Mouse (Mus musculus) lung, postnatal 14 days (tissue): ENCODE measurements at regions not wholly inside any gene's neighbourhood (a gene's known extent, or its start where the extent isn't known, plus 50 kb on each side); places are given as distances from the start of the nearest gene placed in this dataset.

ENCODE experiments used
- DNase-seq: peaks from one replicate; pipeline ENCODE4 v3.0.0; 2021

- no peak for DNase-seq
Observed at GRCm38 (mm10) chr15:59214096-59214495, 325.0 kb downstream of the Gm49356 start.

GRCm38 (mm10) chr15:59215239-59215638 is 326.1 kb downstream of the Gm49356 start:
- no peak for DNase-seq

- no peak for DNase-seq
Observed at GRCm38 (mm10) chr15:59217481-59217880, 328.4 kb downstream of the Gm49356 start.

- DNase-seq, result no peak
Observed at GRCm38 (mm10) chr15:59218916-59219315, 329.8 kb downstream of the Gm49356 start.

GRCm38 (mm10) chr15:59225637-59226036 is 336.5 kb downstream of the Gm49356 start:
- no peak for DNase-seq

- DNase-seq, result no peak
Observed at GRCm38 (mm10) chr15:59227293-59227692, 338.2 kb downstream of the Gm49356 start.

- no peak for DNase-seq
Observed at GRCm38 (mm10) chr15:59230536-59230935, 341.4 kb downstream of the Gm49356 start.

GRCm38 (mm10) chr15:59231703-59232102 is 342.6 kb downstream of the Gm49356 start:
- no peak for DNase-seq

GRCm38 (mm10) chr15:59232290-59232689 is 343.2 kb downstream of the Gm49356 start:
- DNase-seq, result no peak

GRCm38 (mm10) chr15:59237446-59238161 is 348.5 kb downstream of the Gm49356 start:
- no peak for DNase-seq

GRCm38 (mm10) chr15:59241752-59242151 is 352.7 kb downstream of the Gm49356 start:
- no peak for DNase-seq

GRCm38 (mm10) chr15:59245927-59246649 is 357.0 kb downstream of the Gm49356 start:
- peak; percentile 69 for DNase-seq

- DNase-seq, result no peak
Observed at GRCm38 (mm10) chr15:59248477-59249260, 359.6 kb downstream of the Gm49356 start.

GRCm38 (mm10) chr15:59261380-59261779 is 372.3 kb downstream of the Gm49356 start:
- no peak for DNase-seq

GRCm38 (mm10) chr15:59262380-59262779 is 373.3 kb downstream of the Gm49356 start:
- no peak for DNase-seq

GRCm38 (mm10) chr15:59263433-59264328 is 374.6 kb downstream of the Gm49356 start:
- DNase-seq, result peak; percentile 67
